Mouse (Mus musculus) layer of hippocampus, adult 11-12 months (tissue): ENCODE results near the gene Maip1.
A peak's percentile ranks its signal among the peaks of the same experiment; 100 is the strongest.

ENCODE experiments used
- DNase-seq: peaks from one replicate; pipeline ENCODE4 v3.0.0; 2022; ENCODE audit warnings: low spot score

The Maip1 gene

DNA sequence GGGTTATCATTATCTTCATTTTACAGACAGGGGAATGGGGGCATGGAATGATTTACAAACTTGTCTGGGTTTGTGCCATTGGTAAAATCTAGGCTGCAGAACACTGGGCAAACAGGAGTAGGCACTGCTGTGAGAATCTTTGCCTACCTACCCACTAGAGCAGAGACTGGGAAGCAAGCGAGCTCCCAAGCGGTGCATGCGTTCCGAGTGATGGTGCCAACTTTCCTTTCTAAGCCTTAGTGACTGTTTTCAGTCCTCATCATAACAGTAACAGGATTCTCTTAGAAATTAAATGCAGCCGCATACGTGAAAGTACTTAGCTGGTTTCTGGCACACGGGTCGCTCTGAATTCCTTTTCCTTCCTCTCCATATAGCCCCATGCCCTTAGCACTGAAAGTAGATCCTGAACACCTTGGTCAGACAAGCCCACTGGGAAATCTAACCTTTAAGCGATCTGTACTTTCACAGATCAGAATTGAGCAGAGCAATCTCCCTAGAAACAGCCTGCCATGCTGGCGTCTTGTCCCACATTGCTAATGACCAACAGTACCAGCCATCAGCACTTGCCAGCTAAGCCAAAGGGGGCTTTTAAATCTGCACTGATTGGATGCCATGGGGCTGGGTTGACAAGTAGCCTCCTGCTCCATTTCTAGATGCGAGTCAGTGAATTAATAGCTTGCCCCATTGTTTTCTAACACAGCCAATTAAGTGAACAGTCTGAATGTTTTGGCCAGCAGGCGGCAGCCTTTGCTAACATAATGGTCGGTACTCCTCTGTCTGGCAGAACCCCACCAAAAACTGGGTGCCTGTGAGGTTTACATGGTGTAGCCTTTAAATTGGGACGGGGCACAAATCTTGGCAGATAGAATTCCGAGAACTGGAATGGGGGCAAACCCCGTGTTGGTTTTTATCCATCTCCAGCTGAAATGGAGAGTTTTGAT, 22.5 kb downstream of the Maip1 start:
- peak; percentile 95 for DNase-seq

DNA sequence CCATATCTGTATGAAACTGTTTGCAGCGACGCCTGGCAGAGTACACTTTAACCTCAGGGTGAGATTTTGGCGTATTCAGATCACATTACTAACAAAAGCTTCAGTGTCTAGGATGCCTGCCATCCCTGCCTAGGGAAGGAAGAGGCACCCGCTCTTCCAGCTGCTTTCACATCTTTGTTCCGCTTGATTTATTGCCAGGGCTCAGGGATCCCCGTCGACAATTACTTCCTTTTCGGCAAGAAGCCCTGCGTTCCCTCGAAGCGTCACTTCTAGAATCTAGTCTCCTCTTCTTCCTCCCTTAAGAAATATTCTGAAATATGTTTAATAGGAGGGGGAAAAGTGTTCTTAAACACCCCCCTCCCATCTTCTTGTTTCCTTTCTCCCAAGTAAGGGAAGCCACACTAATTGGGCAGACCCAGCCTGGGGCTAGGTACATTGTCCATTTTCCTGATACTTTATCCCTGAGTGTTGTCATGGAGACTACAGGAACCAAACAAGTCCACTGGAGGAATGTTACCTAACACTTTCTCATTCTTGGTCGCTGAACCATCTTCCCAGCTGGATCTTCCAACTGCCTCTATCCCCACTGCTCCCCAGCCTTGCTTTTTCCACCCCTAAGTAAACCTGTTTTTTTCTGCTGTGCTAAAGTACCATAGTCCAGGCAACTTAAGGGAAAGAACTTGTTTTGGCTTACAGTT, 23.8 kb downstream of the Maip1 start:
- peak; percentile 5 for DNase-seq

DNA sequence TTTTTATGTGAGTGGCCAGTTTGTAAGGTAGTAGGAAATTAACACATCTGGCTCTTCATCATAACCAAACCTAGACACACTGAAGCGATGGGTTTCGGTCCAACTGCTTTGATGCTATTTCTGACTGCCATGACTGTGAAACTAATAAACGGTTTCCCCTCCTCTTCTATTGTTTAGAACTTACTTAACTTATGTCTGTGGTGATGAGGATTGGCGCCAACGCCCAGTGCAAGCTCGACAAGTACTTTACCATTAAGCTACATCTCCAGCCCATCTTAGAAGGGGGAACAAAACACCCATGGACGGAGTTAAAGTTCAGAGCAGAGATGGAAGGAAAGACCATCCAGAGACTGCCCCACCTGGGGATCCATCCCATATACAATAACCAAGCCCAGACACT, 27.0 kb downstream of the Maip1 start:
- DNase-seq, result no peak

DNA sequence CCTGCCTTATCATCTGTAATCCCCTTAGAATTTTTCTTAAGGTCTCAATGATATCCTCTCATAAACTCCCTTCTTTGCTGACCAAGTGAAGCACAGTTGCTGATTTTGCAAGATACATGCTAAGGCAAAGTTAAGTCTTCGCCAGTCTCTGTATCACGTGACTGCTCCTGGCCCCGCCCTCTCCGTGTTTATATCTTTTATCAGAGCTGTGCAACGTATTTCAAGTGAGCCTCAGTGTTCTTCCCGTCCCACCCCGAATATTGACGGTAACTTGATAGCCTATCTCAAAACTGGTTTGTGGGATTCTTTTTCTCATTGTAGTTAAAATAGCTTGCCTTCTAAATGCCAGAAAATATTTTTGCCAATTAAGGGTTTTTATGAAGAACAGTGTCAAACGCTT, 30.3 kb downstream of the Maip1 start:
- DNase-seq, result peak; percentile 15

DNA sequence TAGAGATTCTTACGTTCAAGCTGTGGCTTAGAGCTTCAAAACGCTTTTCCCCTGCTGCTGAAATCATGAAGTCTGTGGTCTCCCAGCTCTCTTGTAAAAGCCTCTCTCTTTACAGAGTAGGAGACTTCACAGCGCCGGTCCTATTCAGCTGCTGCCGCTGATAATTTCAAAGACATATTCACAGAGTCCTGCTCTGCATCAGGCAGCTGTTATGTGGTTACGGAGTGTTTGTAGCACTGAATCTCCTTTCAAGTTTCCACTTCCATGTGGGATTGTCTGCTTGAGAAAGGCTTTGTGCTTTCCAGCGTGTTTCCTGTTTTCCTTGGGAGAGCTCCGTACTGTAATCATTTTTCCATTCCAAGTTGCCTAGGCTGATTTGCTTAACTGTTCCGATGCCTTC, 30.8 kb downstream of the Maip1 start:
- peak; percentile 11 for DNase-seq

GRCm38 (mm10) chr1:57439026-57439425, 32.9 kb downstream of the Maip1 start:
- no peak for DNase-seq

GRCm38 (mm10) chr1:57440771-57441170, 34.6 kb downstream of the Maip1 start:
- DNase-seq, result no peak

- DNase-seq, result no peak
Observed at GRCm38 (mm10) chr1:57445679-57446078, 39.6 kb downstream of the Maip1 start.

- DNase-seq, result no peak
Observed at GRCm38 (mm10) chr1:57450241-57450640, 44.1 kb downstream of the Maip1 start.

DNA sequence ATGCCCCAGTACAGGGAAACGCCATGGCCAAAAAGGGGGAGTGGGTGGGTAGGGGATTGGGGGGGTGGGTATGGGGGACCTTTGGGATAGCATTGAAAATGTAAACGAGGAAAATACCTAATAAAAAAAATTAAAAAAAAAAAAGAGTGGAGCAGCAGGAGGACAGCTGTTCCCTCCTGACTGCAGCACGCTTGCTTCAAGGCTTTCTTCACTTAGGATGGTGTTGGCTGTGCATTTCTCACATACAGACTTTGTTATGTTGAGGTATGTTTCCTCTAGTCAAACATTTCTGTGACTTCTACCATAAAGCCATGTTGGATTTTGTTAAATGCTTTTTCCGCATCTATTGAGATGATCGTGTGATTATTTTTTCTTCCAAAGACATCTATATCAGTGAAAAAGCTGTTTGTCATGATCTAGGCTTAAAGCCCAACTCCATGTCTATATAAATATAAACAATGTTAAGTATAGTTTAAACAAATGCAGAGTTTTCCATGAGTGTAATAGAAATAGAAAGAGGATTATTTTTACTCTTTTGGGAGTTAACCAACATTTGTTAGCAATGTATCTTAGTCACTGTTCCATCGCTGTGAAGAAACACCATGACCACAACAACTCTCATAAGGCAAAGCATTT, 54.3 kb downstream of the Maip1 start:
- no peak for DNase-seq
